ENCODE assay signal across 9 mouse cellular contexts in genomic region chr1:93010731-93011130, GRCm38 (mm10). TPM values are rescaled to one million over a fixed set of nuclear protein-coding genes. Genes with fewer than 3 reads are reported as not detected.
A peak's percentile ranks its signal among the peaks of the same experiment; 100 is the strongest.
DNase-seq lines count a peak whose midpoint lies in the region; ATAC-seq and TF ChIP-seq lines count a peak whose summit lies in the region.
"Had no signal": no experiment of that assay in that cellular context is flagged by ENCODE, and none has a peak within 500 bp of the region (broad histone marks: within the 10 kb centered on the region; RNA-seq: fewer than 3 reads in every experiment).

No protein-coding gene starts in this region.

- H3K4me1 ChIP-seq in embryonic fibroblast, embryonic 13.5 days (ENCODE audit: control insufficient read depth, insufficient read depth, low read length) = no peaks in the 10 kb centered on the region
- H3K4me1 ChIP-seq: embryonic facial prominence, embryonic 15.5 days; lung, embryonic 15.5 days had no signal

- no peak for TF ChIP-seq POLR2A in embryonic fibroblast, embryonic 13.5 days (IDR thresholded peaks at IDR 0.05; ENCODE audit: low read depth, low read length)

- peak; percentile 57 for TF ChIP-seq CTCF in left cerebral cortex, adult 2 months (IDR thresholded peaks at IDR 0.05)
- TF ChIP-seq CTCF in embryonic fibroblast, embryonic 13.5 days (IDR thresholded peaks at IDR 0.05; ENCODE audit: borderline replicate concordance, insufficient read depth, low read length) = peak; percentile 43; the same call in 1 of the 2 replicates

- H3K4me3 ChIP-seq in left cerebral cortex, adult 2 months = no peak overlapping the region
- no peak overlapping the region for H3K4me3 ChIP-seq in embryonic fibroblast, embryonic 13.5 days (ENCODE audit: insufficient read depth, low read length)
- H3K4me3 ChIP-seq: embryonic facial prominence, embryonic 15.5 days; lung, embryonic 15.5 days had no signal

- DNase-seq in left cerebral cortex, adult 2 months (ENCODE audit: extremely low spot score in 1 of 2, low spot score in 2 of 2) = no peak
- DNase-seq in left cerebral cortex, postnatal 10 days (ENCODE audit: extremely low spot score in 1 of 2, low spot score in 2 of 2) = no peak
- peak; percentile 21 for DNase-seq in ZHBTc4 (ENCODE audit: low read depth, low spot score)
- no peak for DNase-seq in frontal cortex, adult 2 months (ENCODE audit: extremely low spot score in 1 of 2, low spot score in 1 of 2)
- no peak for DNase-seq in urinary bladder, postnatal 25 days (ENCODE audit: low spot score)

- intact Hi-C loops in left cerebral cortex, adult 2 months (cut with DNase I) = loop anchor here (1.0 kb wide), 1 partner anchor 54 kb away; no protein-coding TSS in a partner anchor
- intact Hi-C loops in left cerebral cortex, postnatal 10 days (cut with DNase I) = no loop called here

- no peak overlapping the region for H3K27ac ChIP-seq in left cerebral cortex, adult 2 months
- no peak overlapping the region for H3K27ac ChIP-seq in embryonic fibroblast, embryonic 13.5 days (ENCODE audit: insufficient read depth, low read length)
- H3K27ac ChIP-seq: embryonic facial prominence, embryonic 15.5 days; lung, embryonic 15.5 days had no signal

- 0 out of 2 replicates have a peak, but pooled peaks have one; percentile 34 for ATAC-seq in megakaryocyte-erythroid progenitor cell, adult 5-6 weeks (replicated peaks; ENCODE audit: low FRiP score, low TSS enrichment, poor library complexity, severe bottlenecking)

RNA-seq across cellular contexts. Expression of gene Aqp12, which starts 4.6 kb away (rescaled TPM):
- not detected for total RNA-seq in left cerebral cortex, adult 2 months (2021)
- not detected for total RNA-seq in left cerebral cortex, postnatal 10 days (2021)
- not detected in 2 replicates for polyA plus RNA-seq in embryonic fibroblast, embryonic 13.5 days (2011; ENCODE audit: insufficient read length, low read depth, missing spikeins)
- total RNA-seq in megakaryocyte-erythroid progenitor cell, adult 5-6 weeks (2014; fragmentation: Nextera tagmentation) = not detected in 2 replicates
- not detected in 2 replicates for total RNA-seq in megakaryocyte-erythroid progenitor cell, adult 5-6 weeks (2017)
- polyA plus RNA-seq in frontal cortex, adult 2 months (2012; rRNA removed) = not detected in 2 replicates
- polyA plus RNA-seq: embryonic facial prominence, embryonic 15.5 days; lung, embryonic 15.5 days had no signal
